Mouse (Mus musculus): ENCODE results near the gene 1110051M20Rik. TPM values are rescaled to one million over a fixed set of nuclear protein-coding genes. Genes with fewer than 3 reads are reported as not detected.

The 1110051M20Rik gene
- polyA plus RNA-seq, 1 experiment from 2014 or later: 163 TPM

GRCm38 (mm10) chr2:91460771-91461170 is 16.3 kb upstream of the 1110051M20Rik start:
- H3K27ac ChIP-seq (ENCODE audit: low read depth, low read length): no peak overlapping the region
- H3K4me2 ChIP-seq (ENCODE audit: low read depth, low read length): no peak overlapping the region
- H3K36me3 ChIP-seq (ENCODE audit: control insufficient read depth, insufficient read depth, low read length): no peaks in the 10 kb centered on the region
- H3K9me3 ChIP-seq (ENCODE audit: control insufficient read depth, low read length): no peaks in the 10 kb centered on the region
- H3K4me3 ChIP-seq (ENCODE audit: low read depth, low read length): no peak overlapping the region
- WGBS: 58% methylated on average over 7 of the region's 7 CpGs
- no peak overlapping the region for H3K9ac ChIP-seq (replicated peaks; ENCODE audit: low read depth, low read length)
- 0 out of 2 replicates have a peak, but pooled peaks cover 4% of the 10 kb centered on the region for H3K27me3 ChIP-seq (ENCODE audit: control insufficient read depth, insufficient read depth, low read length)
- H3K4me1 ChIP-seq (ENCODE audit: control insufficient read depth, insufficient read depth, low read length): peaks cover 19% of the 10 kb centered on the region
- no peak for ATAC-seq (ENCODE audit: low read depth)

- no peak overlapping the region for H3K27ac ChIP-seq (ENCODE audit: low read depth, low read length)
- H3K9ac ChIP-seq (replicated peaks; ENCODE audit: low read depth, low read length): no peak overlapping the region
- H3K4me3 ChIP-seq (ENCODE audit: low read depth, low read length): no peak overlapping the region
- H3K9me3 ChIP-seq (ENCODE audit: control insufficient read depth, low read length): no peaks in the 10 kb centered on the region
- WGBS: 96% methylated on average over 6 of the region's 6 CpGs
- no peaks in the 10 kb centered on the region for H3K36me3 ChIP-seq (ENCODE audit: control insufficient read depth, insufficient read depth, low read length)
- 0 out of 2 replicates have a peak, but pooled peaks cover 4% of the 10 kb centered on the region for H3K27me3 ChIP-seq (ENCODE audit: control insufficient read depth, insufficient read depth, low read length)
- no peak overlapping the region for H3K4me2 ChIP-seq (ENCODE audit: low read depth, low read length)
- peaks cover 19% of the 10 kb centered on the region for H3K4me1 ChIP-seq (ENCODE audit: control insufficient read depth, insufficient read depth, low read length)
- ATAC-seq (ENCODE audit: low read depth): no peak
Measured at GRCm38 (mm10) chr2:91460076-91460475, 15.6 kb upstream of the 1110051M20Rik start.

GRCm38 (mm10) chr2:91458673-91459391 is 14.3 kb upstream of the 1110051M20Rik start:
- Histone ChIP-seq H3K9ac (replicated peaks; ENCODE audit: low read depth, low read length) (peak overlapping the region; percentile 69; the same call in 1 of the 2 replicates), H3K27me3 (ENCODE audit: control insufficient read depth, insufficient read depth, low read length) (0 out of 2 replicates have a peak, but pooled peaks cover 4% of the 10 kb centered on the region), H3K4me2 (ENCODE audit: low read depth, low read length) (peak overlapping the region; percentile 97), H3K36me3 (ENCODE audit: control insufficient read depth, insufficient read depth, low read length) (no peaks in the 10 kb centered on the region), H3K9me3 (ENCODE audit: control insufficient read depth, low read length) (no peaks in the 10 kb centered on the region), H3K27ac (ENCODE audit: low read depth, low read length) (peak overlapping the region; percentile 57), H3K4me3 (ENCODE audit: low read depth, low read length) (peak overlapping the region; percentile 64), H3K4me1 (ENCODE audit: control insufficient read depth, insufficient read depth, low read length) (peaks cover 19% of the 10 kb centered on the region)
- peak; percentile 25; the same call in 1 of the 2 replicates for ATAC-seq (ENCODE audit: low read depth)
- under 1% methylated on average over 32 of the region's 32 CpGs for WGBS

DNA sequence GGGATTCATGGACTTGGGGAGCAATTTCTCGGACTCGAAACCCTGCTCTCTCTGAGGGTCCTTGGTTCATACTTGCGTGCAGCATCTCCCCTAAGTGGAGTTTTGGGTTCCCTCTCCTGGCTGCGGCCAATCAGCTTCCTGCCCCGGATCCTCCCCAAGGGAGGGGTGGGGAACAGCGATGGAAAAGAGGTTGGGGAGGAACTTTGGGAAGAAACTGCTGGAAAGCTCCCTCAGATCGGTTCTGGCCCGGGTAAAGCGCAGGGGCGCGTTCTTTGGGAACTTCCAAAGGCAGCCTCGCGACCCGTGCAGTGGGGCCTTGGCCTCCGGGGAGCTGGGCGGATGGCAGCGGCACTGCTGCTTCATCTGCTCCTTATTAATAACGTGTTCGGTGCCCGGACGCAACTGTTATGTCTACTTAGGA is 13.8 kb upstream of the 1110051M20Rik start:
- Histone ChIP-seq H3K4me3 (ENCODE audit: low read depth, low read length) (peak overlapping the region; percentile 64), H3K27me3 (ENCODE audit: control insufficient read depth, insufficient read depth, low read length) (0 out of 2 replicates have a peak, but pooled peaks cover 4% of the 10 kb centered on the region), H3K36me3 (ENCODE audit: control insufficient read depth, insufficient read depth, low read length) (no peaks in the 10 kb centered on the region), H3K4me1 (ENCODE audit: control insufficient read depth, insufficient read depth, low read length) (peaks cover 19% of the 10 kb centered on the region), H3K4me2 (ENCODE audit: low read depth, low read length) (peak overlapping the region; percentile 97), H3K9me3 (ENCODE audit: control insufficient read depth, low read length) (no peaks in the 10 kb centered on the region), H3K27ac (ENCODE audit: low read depth, low read length) (peak overlapping the region; percentile 57), H3K9ac (replicated peaks; ENCODE audit: low read depth, low read length) (peak overlapping the region; percentile 69)
- WGBS: 0% methylated on average over 21 of the region's 21 CpGs
- ATAC-seq (ENCODE audit: low read depth): peak; percentile 19; the same call in 1 of the 2 replicates

- ATAC-seq (ENCODE audit: low read depth): peak; percentile 49
- peak overlapping the region; percentile 64 for H3K4me3 ChIP-seq (ENCODE audit: low read depth, low read length)
Measured at GRCm38 (mm10) chr2:91457656-91458251, 13.2 kb upstream of the 1110051M20Rik start.

DNA sequence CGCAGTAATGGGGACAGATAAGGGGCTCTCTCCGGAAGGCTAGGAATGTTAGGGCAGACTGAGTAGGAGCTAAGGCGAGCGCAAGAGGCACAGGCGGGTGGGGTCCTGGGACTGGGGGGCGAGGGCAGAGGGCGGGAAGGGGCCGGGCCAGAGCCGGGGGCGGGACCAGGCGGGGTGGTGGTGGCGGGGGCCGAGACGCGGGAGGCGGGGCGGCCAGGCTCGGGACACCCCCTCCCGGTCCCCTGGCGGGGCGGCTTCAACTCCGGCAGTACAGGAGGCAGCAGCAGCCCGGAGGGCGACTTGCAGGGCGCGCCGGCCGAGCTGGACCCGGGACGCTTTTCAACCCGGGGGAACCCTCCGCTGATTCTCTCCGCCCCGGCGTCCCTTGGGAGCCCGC is 12.8 kb upstream of the 1110051M20Rik start, which contains the start of gene Lrp4:
Lrp4 (plus strand) TSS at position 253 of the 397 bp plus-strand sequence.
- Histone ChIP-seq H3K4me3 (ENCODE audit: low read depth, low read length) (peak within 1 kb of the TSS; percentile 64), H3K27me3 (ENCODE audit: control insufficient read depth, insufficient read depth, low read length) (0 out of 2 replicates have a peak, but pooled peaks cover 4% of the 10 kb centered on the region), H3K4me2 (ENCODE audit: low read depth, low read length) (peak within 1 kb of the TSS; percentile 97), H3K9me3 (ENCODE audit: control insufficient read depth, low read length) (no peaks in the 10 kb centered on the region), H3K4me1 (ENCODE audit: control insufficient read depth, insufficient read depth, low read length) (peaks cover 10% of the 10 kb centered on the region), H3K36me3 (ENCODE audit: control insufficient read depth, insufficient read depth, low read length) (no peaks in the 10 kb centered on the region), H3K9ac (replicated peaks; ENCODE audit: low read depth, low read length) (peak within 1 kb of the TSS; percentile 69), H3K27ac (ENCODE audit: low read depth, low read length) (peak within 1 kb of the TSS; percentile 57)
- peak; percentile 56 for ATAC-seq (ENCODE audit: low read depth)
- WGBS: 1% methylated on average over 20 of the region's 36 CpGs

More at GRCm38 (mm10) chr2:91457656-91458251, 13.2 kb upstream of the 1110051M20Rik start:
- Histone ChIP-seq H3K9me3 (ENCODE audit: control insufficient read depth, low read length) (no peaks in the 10 kb centered on the region), H3K27me3 (ENCODE audit: control insufficient read depth, insufficient read depth, low read length) (0 out of 2 replicates have a peak, but pooled peaks cover 4% of the 10 kb centered on the region), H3K9ac (replicated peaks; ENCODE audit: low read depth, low read length) (peak overlapping the region; percentile 69), H3K27ac (ENCODE audit: low read depth, low read length) (peak overlapping the region; percentile 57), H3K4me1 (ENCODE audit: control insufficient read depth, insufficient read depth, low read length) (peaks cover 15% of the 10 kb centered on the region), H3K4me2 (ENCODE audit: low read depth, low read length) (peak overlapping the region; percentile 97), H3K36me3 (ENCODE audit: control insufficient read depth, insufficient read depth, low read length) (no peaks in the 10 kb centered on the region)
- WGBS: under 1% methylated on average over 45 of the region's 45 CpGs

- Histone ChIP-seq H3K4me2 (ENCODE audit: low read depth, low read length) (peak overlapping the region; percentile 97), H3K9ac (replicated peaks; ENCODE audit: low read depth, low read length) (no peak overlapping the region), H3K36me3 (ENCODE audit: control insufficient read depth, insufficient read depth, low read length) (no peaks in the 10 kb centered on the region), H3K4me1 (ENCODE audit: control insufficient read depth, insufficient read depth, low read length) (peaks cover 8% of the 10 kb centered on the region), H3K9me3 (ENCODE audit: control insufficient read depth, low read length) (no peaks in the 10 kb centered on the region), H3K4me3 (ENCODE audit: low read depth, low read length) (peak overlapping the region; percentile 64; the same call in 1 of the 2 replicates), H3K27ac (ENCODE audit: low read depth, low read length) (no peak overlapping the region), H3K27me3 (ENCODE audit: control insufficient read depth, insufficient read depth, low read length) (0 out of 2 replicates have a peak, but pooled peaks cover 4% of the 10 kb centered on the region)
- ATAC-seq (ENCODE audit: low read depth): no peak
- WGBS: 46% methylated on average over 9 of the region's 9 CpGs
Measured at GRCm38 (mm10) chr2:91456491-91457100, 12.1 kb upstream of the 1110051M20Rik start.

DNA sequence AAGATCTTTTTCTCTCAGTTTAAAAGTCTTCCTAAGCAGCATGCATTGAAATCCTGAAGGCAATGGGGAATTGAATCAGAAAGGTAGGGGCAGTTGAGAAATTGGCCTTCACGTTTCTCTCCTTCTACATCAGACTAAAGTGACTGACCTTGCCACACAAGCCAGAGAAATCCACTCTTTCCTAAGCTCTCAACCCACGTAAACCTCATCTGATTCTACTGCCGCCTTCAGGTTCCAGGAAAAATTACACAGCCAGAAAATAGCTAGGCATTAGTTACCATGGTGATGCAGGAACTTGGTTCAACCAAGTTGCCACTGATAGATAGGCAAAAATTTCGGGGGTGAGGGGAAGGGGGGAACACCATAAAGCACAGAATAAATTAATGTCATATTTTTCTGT is 11.3 kb upstream of the 1110051M20Rik start:
- Histone ChIP-seq H3K4me1 (ENCODE audit: control insufficient read depth, insufficient read depth, low read length) (peaks cover 8% of the 10 kb centered on the region), H3K36me3 (ENCODE audit: control insufficient read depth, insufficient read depth, low read length) (no peaks in the 10 kb centered on the region), H3K4me3 (ENCODE audit: low read depth, low read length) (no peak overlapping the region), H3K9me3 (ENCODE audit: control insufficient read depth, low read length) (no peaks in the 10 kb centered on the region), H3K27ac (ENCODE audit: low read depth, low read length) (no peak overlapping the region), H3K27me3 (ENCODE audit: control insufficient read depth, insufficient read depth, low read length) (0 out of 2 replicates have a peak, but pooled peaks cover 4% of the 10 kb centered on the region), H3K9ac (replicated peaks; ENCODE audit: low read depth, low read length) (no peak overlapping the region), H3K4me2 (ENCODE audit: low read depth, low read length) (no peak overlapping the region)
- ATAC-seq (ENCODE audit: low read depth): peak; percentile 18; the same call in 1 of the 2 replicates
- WGBS: 4% methylated on average over 4 of the region's 4 CpGs
